9 mouse cellular contexts compared by ENCODE assay signal in genomic region chr12:102730798-102731619, GRCm38 (mm10). TPM values are rescaled to one million over a fixed set of nuclear protein-coding genes. Genes with fewer than 3 reads are reported as not detected.
DNase-seq lines count a peak whose midpoint lies in the region; ATAC-seq and TF ChIP-seq lines count a peak whose summit lies in the region.
"Had no signal": no experiment of that assay in that cellular context is flagged by ENCODE, and none has a peak within 500 bp of the region (broad histone marks: within the 10 kb centered on the region; RNA-seq: fewer than 3 reads in every experiment).

No protein-coding gene starts in this region.

- H3K27ac ChIP-seq in lung, embryonic 15.5 days = 0 out of 2 replicates have a peak overlapping the region, but pooled peaks have one; percentile 51
- H3K27ac ChIP-seq in embryonic facial prominence, embryonic 12.5 days = peak overlapping the region; percentile 86
- H3K27ac ChIP-seq in kidney, embryonic 14.5 days (ENCODE audit: low read depth, low read length) = peak overlapping the region; percentile 82

- no peak for TF ChIP-seq POLR2A in myocyte (IDR thresholded peaks at IDR 0.05; ENCODE audit: insufficient read length, low read depth)

- no peaks in the 10 kb centered on the region for H3K9me3 ChIP-seq in lung, embryonic 15.5 days
- no peaks in the 10 kb centered on the region for H3K9me3 ChIP-seq in embryonic facial prominence, embryonic 12.5 days
- H3K9me3 ChIP-seq in kidney, embryonic 14.5 days (ENCODE audit: control insufficient read depth, low read length) = no peaks in the 10 kb centered on the region

- peak overlapping the region; percentile 22; the same call in 1 of the 2 replicates for H3K4me3 ChIP-seq in lung, embryonic 15.5 days
- 0 out of 2 replicates have a peak overlapping the region, but pooled peaks have one; percentile 4 for H3K4me3 ChIP-seq in embryonic facial prominence, embryonic 12.5 days
- H3K4me3 ChIP-seq in kidney, embryonic 14.5 days (ENCODE audit: low read length) = no peak overlapping the region
- H3K4me3 ChIP-seq in myocyte = no peak overlapping the region

- H3K4me2 ChIP-seq in lung, embryonic 15.5 days = peak overlapping the region; percentile 49
- H3K4me2 ChIP-seq in embryonic facial prominence, embryonic 12.5 days (replicated peaks) = peak overlapping the region; percentile 43
- H3K4me2 ChIP-seq in kidney, embryonic 14.5 days (replicated peaks; ENCODE audit: low read depth, low read length) = peak overlapping the region; percentile 44
- peak overlapping the region; percentile 80 for H3K4me2 ChIP-seq in myocyte (ENCODE audit: low read depth)

- peak; percentile 1; the same call in 1 of the 2 replicates for ATAC-seq in lung, embryonic 15.5 days (ENCODE audit: borderline replicate concordance, extremely low read depth, low FRiP score, low TSS enrichment)
- ATAC-seq in embryonic facial prominence, embryonic 12.5 days (ENCODE audit: insufficient number of reproducible peaks, insufficient read depth, low FRiP score, low TSS enrichment) = peak; percentile 18; the same call in 1 of the 2 replicates
- peak; percentile 44 for ATAC-seq in kidney, embryonic 14.5 days (ENCODE audit: low FRiP score, low TSS enrichment)
- no peak for ATAC-seq in megakaryocyte-erythroid progenitor cell, adult 5-6 weeks (replicated peaks; ENCODE audit: low FRiP score, low TSS enrichment, poor library complexity, severe bottlenecking)

- H3K9ac ChIP-seq in lung, embryonic 15.5 days = no peak overlapping the region
- H3K9ac ChIP-seq in embryonic facial prominence, embryonic 12.5 days = no peak overlapping the region
- H3K9ac ChIP-seq in kidney, embryonic 14.5 days (ENCODE audit: low read depth, low read length) = 0 out of 2 replicates have a peak overlapping the region, but pooled peaks have one; percentile 23

- WGBS in lung, embryonic 15.5 days = 33% methylated on average over 16 of the region's 16 CpGs
- 42% methylated on average over 16 of the region's 16 CpGs for whole genome bisulfite sequencing in embryonic facial prominence, embryonic 12.5 days
- WGBS in kidney, embryonic 14.5 days = 15% methylated on average over 16 of the region's 16 CpGs

- DNase-seq in lung, postnatal 25 days (ENCODE audit: low spot score) = no peak
- DNase-seq in left cerebral cortex, adult 18-20 months (ENCODE audit: low spot score in 2 of 2) = no peak
- DNase-seq in thymus, postnatal 14 days = no peak

- no peaks in the 10 kb centered on the region for H3K36me3 ChIP-seq in lung, embryonic 15.5 days
- H3K36me3 ChIP-seq in embryonic facial prominence, embryonic 12.5 days = no peaks in the 10 kb centered on the region
- H3K36me3 ChIP-seq in kidney, embryonic 14.5 days (ENCODE audit: control insufficient read depth, insufficient read depth, low read length) = no peaks in the 10 kb centered on the region
- no peaks in the 10 kb centered on the region for H3K36me3 ChIP-seq in myocyte (ENCODE audit: control insufficient read depth, insufficient read depth)

- H3K79me2 ChIP-seq in myocyte (ENCODE audit: control insufficient read depth, insufficient read depth) = no peaks in the 10 kb centered on the region

- peaks cover 15% of the 10 kb centered on the region; the same call in 1 of the 2 replicates for H3K4me1 ChIP-seq in lung, embryonic 15.5 days
- H3K4me1 ChIP-seq in embryonic facial prominence, embryonic 12.5 days = peaks cover 17% of the 10 kb centered on the region; the same call in 1 of the 2 replicates
- peaks cover 16% of the 10 kb centered on the region for H3K4me1 ChIP-seq in kidney, embryonic 14.5 days (ENCODE audit: control insufficient read depth, insufficient read depth, low read length)

- no peak overlapping the region for H3ac ChIP-seq in myocyte (ENCODE audit: control insufficient read depth, insufficient read length)

- no peaks in the 10 kb centered on the region for H3K27me3 ChIP-seq in lung, embryonic 15.5 days
- H3K27me3 ChIP-seq in embryonic facial prominence, embryonic 12.5 days = no peaks in the 10 kb centered on the region
- H3K27me3 ChIP-seq in kidney, embryonic 14.5 days (ENCODE audit: control insufficient read depth, insufficient read depth, low read length) = no peaks in the 10 kb centered on the region
- no peaks in the 10 kb centered on the region for H3K27me3 ChIP-seq in myocyte (ENCODE audit: control insufficient read depth, insufficient read depth, insufficient read length)

TF ChIP-seq in myocyte, 11 proteins besides CTCF, POLR2A, EP300 and RAD21:
- no peak for TF ChIP-seq TCF12 (IDR thresholded peaks at IDR 0.05; ENCODE audit: insufficient read depth, poor library complexity, severe bottlenecking)
- TF ChIP-seq USF1 (IDR thresholded peaks at IDR 0.05; ENCODE audit: low read depth) = no peak
- no peak for TF ChIP-seq MYOG (IDR thresholded peaks at IDR 0.05; ENCODE audit: control insufficient read depth in 1 of 3, insufficient read depth in 1 of 3, insufficient read length in 2 of 3, low read depth in 2 of 3)
- no peak for TF ChIP-seq MAX (IDR thresholded peaks at IDR 0.05; ENCODE audit: low read depth)
- no peak for TF ChIP-seq MYOD1 (IDR thresholded peaks at IDR 0.05; ENCODE audit: control insufficient read depth in 1 of 3, insufficient read length in 2 of 3, low read depth in 2 of 3)
- no peak for TF ChIP-seq TCF3 (IDR thresholded peaks at IDR 0.05; ENCODE audit: insufficient read length, low read depth)
- no peak for TF ChIP-seq SRF (IDR thresholded peaks at IDR 0.05; ENCODE audit: control insufficient read depth, insufficient read length, low read depth)
- no peak for TF ChIP-seq E2F4 (IDR thresholded peaks at IDR 0.05; ENCODE audit: insufficient read depth)

RNA-seq across cellular contexts. Expression of gene Moap1, which starts 12.5 kb away (rescaled TPM):
- polyA plus RNA-seq in lung, embryonic 15.5 days (2015; fragmentation: Nextera tagmentation; extraction: Ambion mirVana) = 27.3 and 27.4 TPM in 2 replicates
- polyA plus RNA-seq in embryonic facial prominence, embryonic 12.5 days (2016; fragmentation: Nextera tagmentation; extraction: Ambion mirVana) = 30.4 and 32.6 TPM in 2 replicates
- polyA plus RNA-seq in kidney, embryonic 14.5 days (2014; fragmentation: Nextera tagmentation; extraction: Ambion mirVana) = 21.1 and 25.9 TPM in 2 replicates
- polyA plus RNA-seq in myocyte (2012; fragmentation: generic; extraction: Trizol) = 5.9 TPM
- total RNA-seq in megakaryocyte-erythroid progenitor cell, adult 5-6 weeks (2014; fragmentation: Nextera tagmentation) = 3.8 and 8.2 TPM in 2 replicates
- 11.5 and 15.8 TPM in 2 replicates for total RNA-seq in megakaryocyte-erythroid progenitor cell, adult 5-6 weeks (2017)
- 10 to 100 TPM; 33.1 to 34.5 TPM for total RNA-seq in left cerebral cortex, adult 18-20 months (2021)

RNA-seq across cellular contexts. Expression of gene Tmem251, which starts 12.6 kb away (rescaled TPM):
- polyA plus RNA-seq in lung, embryonic 15.5 days (2015; fragmentation: Nextera tagmentation; extraction: Ambion mirVana) = 9.5 and 10.1 TPM in 2 replicates
- 10.4 and 11.0 TPM in 2 replicates for polyA plus RNA-seq in embryonic facial prominence, embryonic 12.5 days (2016; fragmentation: Nextera tagmentation; extraction: Ambion mirVana)
- 11.9 and 12.1 TPM in 2 replicates for polyA plus RNA-seq in kidney, embryonic 14.5 days (2014; fragmentation: Nextera tagmentation; extraction: Ambion mirVana)
- polyA plus RNA-seq in myocyte (2012; fragmentation: generic; extraction: Trizol) = 2.9 TPM
- total RNA-seq in megakaryocyte-erythroid progenitor cell, adult 5-6 weeks (2014; fragmentation: Nextera tagmentation) = 9.2 and 13.8 TPM in 2 replicates
- total RNA-seq in megakaryocyte-erythroid progenitor cell, adult 5-6 weeks (2017) = 8.1 and 10.8 TPM in 2 replicates
- total RNA-seq in left cerebral cortex, adult 18-20 months (2021) = 1 to 10 TPM; 5.1 to 5.7 TPM

RNA-seq across cellular contexts. Expression of gene Itpk1, which starts 26.3 kb away (rescaled TPM):
- 8.0 and 9.6 TPM in 2 replicates for polyA plus RNA-seq in lung, embryonic 15.5 days (2015; fragmentation: Nextera tagmentation; extraction: Ambion mirVana)
- polyA plus RNA-seq in embryonic facial prominence, embryonic 12.5 days (2016; fragmentation: Nextera tagmentation; extraction: Ambion mirVana) = 12.0 and 15.0 TPM in 2 replicates
- polyA plus RNA-seq in kidney, embryonic 14.5 days (2014; fragmentation: Nextera tagmentation; extraction: Ambion mirVana) = 10.2 and 18.4 TPM in 2 replicates
- polyA plus RNA-seq in myocyte (2012; fragmentation: generic; extraction: Trizol) = 4.9 TPM
- total RNA-seq in megakaryocyte-erythroid progenitor cell, adult 5-6 weeks (2014; fragmentation: Nextera tagmentation) = 7.4 and 12.1 TPM in 2 replicates
- 4.9 and 6.5 TPM in 2 replicates for total RNA-seq in megakaryocyte-erythroid progenitor cell, adult 5-6 weeks (2017)
- 10 to 100 TPM; 56.0 to 63.6 TPM for total RNA-seq in left cerebral cortex, adult 18-20 months (2021)

RNA-seq across cellular contexts. Expression of gene Gm28051, which starts 26.6 kb away (rescaled TPM):
- not detected in 2 replicates for polyA plus RNA-seq in lung, embryonic 15.5 days (2015; fragmentation: Nextera tagmentation; extraction: Ambion mirVana)
- polyA plus RNA-seq in embryonic facial prominence, embryonic 12.5 days (2016; fragmentation: Nextera tagmentation; extraction: Ambion mirVana) = not detected in 2 replicates
- polyA plus RNA-seq in kidney, embryonic 14.5 days (2014; fragmentation: Nextera tagmentation; extraction: Ambion mirVana) = not detected in 2 replicates
- 0.26 TPM for polyA plus RNA-seq in myocyte (2012; fragmentation: generic; extraction: Trizol)
- total RNA-seq in megakaryocyte-erythroid progenitor cell, adult 5-6 weeks (2014; fragmentation: Nextera tagmentation) = not detected in 2 replicates
- total RNA-seq in megakaryocyte-erythroid progenitor cell, adult 5-6 weeks (2017) = not detected in 2 replicates
- total RNA-seq in left cerebral cortex, adult 18-20 months (2021) = not detected
- total RNA-seq: common myeloid progenitor, adult 5-6 weeks had no signal

RNA-seq across cellular contexts. Expression of gene Gon7, which starts 26.6 kb away (rescaled TPM):
- 29.5 and 31.3 TPM in 2 replicates for polyA plus RNA-seq in lung, embryonic 15.5 days (2015; fragmentation: Nextera tagmentation; extraction: Ambion mirVana)
- polyA plus RNA-seq in embryonic facial prominence, embryonic 12.5 days (2016; fragmentation: Nextera tagmentation; extraction: Ambion mirVana) = 35.3 and 42.2 TPM in 2 replicates
- polyA plus RNA-seq in kidney, embryonic 14.5 days (2014; fragmentation: Nextera tagmentation; extraction: Ambion mirVana) = 34.7 and 38.1 TPM in 2 replicates
- polyA plus RNA-seq in myocyte (2012; fragmentation: generic; extraction: Trizol) = 9.7 TPM
- 12.2 and 21.1 TPM in 2 replicates for total RNA-seq in megakaryocyte-erythroid progenitor cell, adult 5-6 weeks (2014; fragmentation: Nextera tagmentation)
- 25.5 and 28.1 TPM in 2 replicates for total RNA-seq in megakaryocyte-erythroid progenitor cell, adult 5-6 weeks (2017)
- 10 to 100 TPM; 13.8 to 21.4 TPM for total RNA-seq in left cerebral cortex, adult 18-20 months (2021)

Comparison
In these comparisons a context has a peak if more than half of its experiments do, and no peak if none do; other contexts are left out.
1. H3K4me3 ChIP-seq: peak in lung, embryonic 15.5 days (single experiment) and embryonic facial prominence, embryonic 12.5 days (single experiment); none in kidney, embryonic 14.5 days (single experiment) and myocyte (single experiment).
2. Peak in every context shown above with its lines, with median percentiles within 50 percentile points of each other: H3K27ac ChIP-seq and H3K4me2 ChIP-seq.